Mouse (Mus musculus): ENCODE measurements around the gene Spta1. TPM values are rescaled to one million over a fixed set of nuclear protein-coding genes. Genes with fewer than 3 reads are reported as not detected.

The Spta1 gene
- total and polyA plus RNA-seq, 3 experiments: 39.1 to 98.0 (median 46.1) TPM

GRCm38 (mm10) chr1:174247170-174247569, 74.6 kb downstream of the Spta1 start:
- no peak overlapping the region for H3K9ac ChIP-seq (ENCODE audit: control insufficient read depth, low read depth, low read length, poor library complexity, severe bottlenecking)
- H3K4me3 ChIP-seq (ENCODE audit: control insufficient read depth in 1 of 2, insufficient read depth in 1 of 2, low read depth in 2 of 2, low read length in 2 of 2): no peak overlapping the region
- H3K9me3 ChIP-seq (replicated peaks; ENCODE audit: insufficient read depth, low read length): no peaks in the 10 kb centered on the region
- no peaks in the 10 kb centered on the region for H3K4me1 ChIP-seq (ENCODE audit: control insufficient read depth in 1 of 2, insufficient read depth in 2 of 2, low read length in 2 of 2)
- no peak for DNase-seq (ENCODE audit: low read depth, low spot score)
- H3K27me3 ChIP-seq (ENCODE audit: control insufficient read depth in 1 of 2, insufficient read depth in 2 of 2, low read length in 2 of 2): no peaks in the 10 kb centered on the region
- peaks cover 0 to 53% of the 10 kb centered on the region in 2 experiments; a peak in 2 of 4 replicates for H3K36me3 ChIP-seq (ENCODE audit: control insufficient read depth in 1 of 2, insufficient read depth in 2 of 2, low read length in 2 of 2)
- no peak for TF ChIP-seq E2F4 (IDR thresholded peaks at IDR 0.05; ENCODE audit: borderline replicate concordance, low read depth, low read length)
- no peak for TF ChIP-seq MXI1 (IDR thresholded peaks at IDR 0.05; ENCODE audit: low read depth, low read length)
- TF ChIP-seq RAD21 (IDR thresholded peaks at IDR 0.05; ENCODE audit: low read depth, low read length): no peak
- no peak for TF ChIP-seq MAFK (IDR thresholded peaks at IDR 0.05; ENCODE audit: borderline replicate concordance, low read depth, low read length)
- no peak for TF ChIP-seq MYB (IDR thresholded peaks at IDR 0.05; ENCODE audit: low read depth, low read length)
- TF ChIP-seq CTCF (IDR thresholded peaks at IDR 0.05 in 2 of 3, conservative IDR thresholded peaks at IDR 0.05 in 1 of 3; ENCODE audit: control insufficient read depth in 1 of 3, insufficient read depth in 1 of 3, low read depth in 2 of 3, low read length in 3 of 3, poor library complexity in 1 of 3, severe bottlenecking in 1 of 3): no peak
- no peak for TF ChIP-seq EP300 (IDR thresholded peaks at IDR 0.05; ENCODE audit: low read depth in 1 of 2, low read length in 2 of 2)
- TF ChIP-seq MAZ (IDR thresholded peaks at IDR 0.05; ENCODE audit: low read depth, low read length): no peak
- no peak for TF ChIP-seq TCF12 (IDR thresholded peaks at IDR 0.05; ENCODE audit: low read depth, low read length)
- no peak for TF ChIP-seq RCOR1 (IDR thresholded peaks at IDR 0.05; ENCODE audit: low read depth, low read length)
- no peak for TF ChIP-seq ZC3H11A (IDR thresholded peaks at IDR 0.05; ENCODE audit: low read depth, low read length)
- no peak for TF ChIP-seq GABPA (IDR thresholded peaks at IDR 0.05; ENCODE audit: low read depth, low read length)
- TF ChIP-seq KAT2A (conservative IDR thresholded peaks at IDR 0.05; ENCODE audit: low read depth, low read length): no peak
- no peak for TF ChIP-seq SIN3A (IDR thresholded peaks at IDR 0.05; ENCODE audit: low read length)
- no peak for TF ChIP-seq CHD1 (IDR thresholded peaks at IDR 0.05; ENCODE audit: low read depth, low read length)
- no peak overlapping the region for H3K27ac ChIP-seq (ENCODE audit: control insufficient read depth, low read depth, low read length)
- no peaks in the 10 kb centered on the region for H3K79me2 ChIP-seq (ENCODE audit: control insufficient read depth, insufficient read depth, low read length, poor library complexity)

- H3K9me3 ChIP-seq (replicated peaks; ENCODE audit: insufficient read depth, low read length): no peaks in the 10 kb centered on the region
- no peak for TF ChIP-seq SMC3 (IDR thresholded peaks at IDR 0.05; ENCODE audit: low read depth, low read length)
- TF ChIP-seq MXI1 (IDR thresholded peaks at IDR 0.05; ENCODE audit: low read depth, low read length): no peak
- TF ChIP-seq TCF12 (IDR thresholded peaks at IDR 0.05; ENCODE audit: low read depth, low read length): no peak
- no peak for TF ChIP-seq ZKSCAN1 (IDR thresholded peaks at IDR 0.05; ENCODE audit: low read depth, low read length)
- no peak for TF ChIP-seq USF1 (IDR thresholded peaks at IDR 0.05; ENCODE audit: low read depth, low read length)
- no peak for TF ChIP-seq ZMIZ1 (IDR thresholded peaks at IDR 0.05; ENCODE audit: low read depth, low read length)
- TF ChIP-seq MAX (IDR thresholded peaks at IDR 0.05; ENCODE audit: low read length): no peak
- no peak for TF ChIP-seq UBTF (IDR thresholded peaks at IDR 0.05; ENCODE audit: borderline replicate concordance, insufficient read depth, low read depth, low read length)
- no peak for TF ChIP-seq HCFC1 (IDR thresholded peaks at IDR 0.05; ENCODE audit: low read depth, low read length)
- TF ChIP-seq ZNF384 (IDR thresholded peaks at IDR 0.05; ENCODE audit: low read depth, low read length): no peak
- no peak for TF ChIP-seq MYB (IDR thresholded peaks at IDR 0.05; ENCODE audit: low read depth, low read length)
- no peak for TF ChIP-seq CHD1 (IDR thresholded peaks at IDR 0.05; ENCODE audit: low read depth, low read length)
- TF ChIP-seq TAL1 (IDR thresholded peaks at IDR 0.05; ENCODE audit: low read length): no peak
- TF ChIP-seq CHD2 (IDR thresholded peaks at IDR 0.05; ENCODE audit: low read length): no peak
- TF ChIP-seq TBP (IDR thresholded peaks at IDR 0.05; ENCODE audit: low read depth, low read length): no peak
- TF ChIP-seq POLR2AphosphoS2 (IDR thresholded peaks at IDR 0.05; ENCODE audit: low read length): no peak
- TF ChIP-seq JUND (IDR thresholded peaks at IDR 0.05; ENCODE audit: low read depth, low read length): no peak
- no peak for TF ChIP-seq POLR2AphosphoS5 (IDR thresholded peaks at IDR 0.05; ENCODE audit: borderline replicate concordance, low read depth, low read length)
- TF ChIP-seq EP300 (IDR thresholded peaks at IDR 0.05; ENCODE audit: low read depth in 1 of 2, low read length in 2 of 2): no peak
- TF ChIP-seq POLR2A (IDR thresholded peaks at IDR 0.05; ENCODE audit: control insufficient read depth in 1 of 2, insufficient read depth in 1 of 2, low read depth in 1 of 2, low read length in 2 of 2, poor library complexity in 1 of 2): no peak
These were observed 77.8 kb downstream of the Spta1 start for GRCm38 (mm10) chr1:174250376-174250775.

More at GRCm38 (mm10) chr1:174250376-174250775, 77.8 kb downstream of the Spta1 start:
- DNase-seq (ENCODE audit: low read depth, low spot score): no peak
- no peak overlapping the region for H3K9ac ChIP-seq (ENCODE audit: control insufficient read depth, low read depth, low read length, poor library complexity, severe bottlenecking)
- no peak overlapping the region for H3K27ac ChIP-seq (ENCODE audit: control insufficient read depth, low read depth, low read length)
- no peaks in the 10 kb centered on the region for H3K27me3 ChIP-seq (ENCODE audit: control insufficient read depth in 1 of 2, insufficient read depth in 2 of 2, low read length in 2 of 2)
- H3K4me3 ChIP-seq (ENCODE audit: control insufficient read depth in 1 of 2, insufficient read depth in 1 of 2, low read depth in 2 of 2, low read length in 2 of 2): no peak overlapping the region
- peaks cover 0 to 47% of the 10 kb centered on the region in 2 experiments; a peak in 2 of 4 replicates for H3K36me3 ChIP-seq (ENCODE audit: control insufficient read depth in 1 of 2, insufficient read depth in 2 of 2, low read length in 2 of 2)
- no peaks in the 10 kb centered on the region for H3K4me1 ChIP-seq (ENCODE audit: control insufficient read depth in 1 of 2, insufficient read depth in 2 of 2, low read length in 2 of 2)
- no peaks in the 10 kb centered on the region for H3K79me2 ChIP-seq (ENCODE audit: control insufficient read depth, insufficient read depth, low read length, poor library complexity)

Measured in MEL (cell line).